Mouse (Mus musculus) stomach, embryonic 16.5 days (tissue): ENCODE data around the gene Smim17. TPM values are rescaled to one million over a fixed set of nuclear protein-coding genes. Genes with fewer than 3 reads are reported as not detected.
"Not testable (repeated sequence)": the region's sequence is repeated elsewhere in the genome, so short reads cannot be mapped to it uniquely, and the experiment has no call there.

Experiments used
- ATAC-seq: fragments of 200-750 bp; cut with Nextera tagmentation; 2 replicates; pipeline ENCODE4 v1.8.0; 2017; ENCODE audit warnings: moderate number of reproducible peaks, moderate TSS enrichment; ENCODE audit not compliant: insufficient read depth, low FRiP score
- H3K27ac ChIP-seq: fragments of 300-500 bp; sonication (generic); 2 replicates; pipeline ENCODE4 v1.5.1; 2014; ENCODE audit warnings: low read length
- H3K27me3 ChIP-seq: fragments of 300-500 bp; sonication (generic); 2 replicates; pipeline ENCODE4 v1.6.1; 2014; ENCODE audit warnings: low read length, control low read depth, mixed read lengths; ENCODE audit not compliant: control insufficient read depth, insufficient read depth
- H3K36me3 ChIP-seq: fragments of 300-500 bp; sonication (generic); 2 replicates; pipeline ENCODE4 v1.6.1; 2014; ENCODE audit warnings: low read length; ENCODE audit not compliant: control insufficient read depth, insufficient read depth
- H3K4me1 ChIP-seq: fragments of 300-500 bp; sonication (generic); 2 replicates; pipeline ENCODE4 v1.6.1; 2014; ENCODE audit warnings: low read length, control low read depth, mixed read lengths; ENCODE audit not compliant: control insufficient read depth, insufficient read depth
- H3K4me2 ChIP-seq: fragments of 300-500 bp; sonication (generic); 2 replicates; pipeline ENCODE4 v1.6.1; 2014; ENCODE audit warnings: low read depth, low read length, mixed read lengths
- H3K4me3 ChIP-seq: fragments of 300-500 bp; sonication (generic); replicated peaks from 2 replicates; pipeline ENCODE4 v1.5.1; 2014; ENCODE audit warnings: mild to moderate bottlenecking, low read length
- H3K9ac ChIP-seq: fragments of 300-500 bp; sonication (generic); 2 replicates; pipeline ENCODE4 v1.6.1; 2014; ENCODE audit warnings: low read length
- H3K9me3 ChIP-seq: fragments of 300-500 bp; sonication (generic); replicated peaks from 2 replicates; pipeline ENCODE4 v1.6.1; 2016; ENCODE audit warnings: low read length, control low read depth; ENCODE audit not compliant: control insufficient read depth
- WGBS: fragments of 180-500 bp; shearing (Covaris S2); extraction: QIAGEN DNeasy Blood & Tissue Kit; methylation state at CpG from one replicate; pipeline ENCODE4 v1.1.7; 2014; 5-methylcytosine and 5-hydroxymethylcytosine counted together
- polyA plus RNA-seq: library from polyadenylated mRNA; unstranded; fragments of >200 nt; fragmentation: Nextera tagmentation; extraction: Ambion mirVana; gene quantifications from 2 replicates; pipeline ENCODE4 v1.2.1, GENCODE M21; 2015

Gene Smim17
- polyA plus RNA-seq, 1 experiment from 2014 or later, result 0.31 TPM

DNA sequence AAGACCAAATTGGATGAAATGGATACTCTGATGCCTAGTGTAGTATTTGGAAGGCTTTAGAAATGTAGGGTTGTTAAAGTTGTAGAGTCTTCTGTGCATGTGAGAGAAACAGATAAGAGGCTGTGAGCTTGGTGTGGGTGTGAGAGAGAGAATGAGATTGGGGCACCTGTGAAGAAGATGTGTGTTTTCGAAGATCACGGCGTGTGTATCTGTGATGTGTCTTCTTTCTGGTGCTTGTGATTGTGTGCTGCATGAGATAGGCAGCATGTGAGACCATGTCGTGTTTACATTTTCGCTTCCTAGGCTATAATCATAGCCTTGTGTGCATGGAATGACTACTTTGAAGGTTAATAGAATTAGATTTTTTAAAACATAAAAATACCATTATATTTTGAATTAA is 31.3 kb upstream of the Smim17 start:
- Histone ChIP-seq H3K9me3 (no peaks in the 10 kb centered on the region), H3K4me2 (no peak overlapping the region), H3K4me3 (no peak overlapping the region), H3K4me1 (peaks cover 7% of the 10 kb centered on the region; the same call in 1 of the 2 replicates), H3K36me3 (no peaks in the 10 kb centered on the region), H3K27ac (no peak overlapping the region), H3K27me3 (no peaks in the 10 kb centered on the region), H3K9ac (no peak overlapping the region)
- 86% methylated on average over 5 of the region's 5 CpGs for WGBS
- ATAC-seq, result no peak

DNA sequence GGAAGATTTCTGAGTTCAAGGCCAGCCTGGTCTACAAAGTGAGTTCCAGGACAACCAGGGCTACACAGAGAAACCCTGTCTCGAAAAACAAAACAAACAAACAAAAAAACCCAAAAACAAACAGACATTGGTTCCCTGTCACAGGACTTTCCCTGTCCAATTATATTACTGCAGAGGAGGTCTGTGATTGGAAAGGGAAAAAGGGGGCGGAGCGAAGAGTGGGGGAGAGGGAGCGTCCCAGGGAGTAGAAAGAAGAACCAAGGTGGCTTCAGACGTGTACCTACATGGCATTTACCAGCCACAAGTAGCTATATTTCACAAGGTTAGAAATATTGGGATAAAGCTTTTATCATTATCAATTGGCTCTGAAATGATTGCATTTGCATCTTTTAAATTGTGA is 30.4 kb upstream of the Smim17 start:
- not testable (repeated sequence) for H3K36me3 ChIP-seq, H3K4me2 ChIP-seq, H3K9ac ChIP-seq, H3K9me3 ChIP-seq, H3K27me3 ChIP-seq, H3K27ac ChIP-seq, H3K4me1 ChIP-seq, ATAC-seq, H3K4me3 ChIP-seq
- 81% methylated on average over 5 of the region's 5 CpGs for WGBS

DNA sequence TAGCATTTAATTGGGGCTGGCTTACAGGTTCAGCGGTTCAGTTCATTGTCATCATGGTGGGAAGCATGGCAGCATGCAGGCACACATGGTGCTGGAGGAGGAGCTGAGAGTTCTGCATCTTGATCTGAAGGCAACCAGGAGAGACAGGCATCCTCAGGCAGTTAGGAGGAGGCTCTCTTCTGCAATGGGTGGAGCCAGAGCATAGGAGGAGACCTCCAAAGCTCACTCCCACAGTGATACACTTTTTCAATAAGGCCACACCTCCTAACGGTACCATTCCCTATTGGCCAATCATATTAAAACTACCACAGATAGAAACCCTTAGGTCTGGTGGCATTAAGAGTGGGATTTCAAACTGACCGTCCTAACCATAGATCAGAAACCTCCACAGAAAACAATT is 29.1 kb upstream of the Smim17 start:
- H3K27ac ChIP-seq, result no peak overlapping the region
- no peaks in the 10 kb centered on the region for H3K4me1 ChIP-seq
- no peak for ATAC-seq
- no peaks in the 10 kb centered on the region for H3K9me3 ChIP-seq
- no peaks in the 10 kb centered on the region for H3K36me3 ChIP-seq
- no peak overlapping the region for H3K9ac ChIP-seq
- H3K27me3 ChIP-seq, result no peaks in the 10 kb centered on the region
- H3K4me2 ChIP-seq, result no peak overlapping the region
- WGBS, result 80% methylated on average over 3 of the region's 3 CpGs
- no peak overlapping the region for H3K4me3 ChIP-seq

DNA sequence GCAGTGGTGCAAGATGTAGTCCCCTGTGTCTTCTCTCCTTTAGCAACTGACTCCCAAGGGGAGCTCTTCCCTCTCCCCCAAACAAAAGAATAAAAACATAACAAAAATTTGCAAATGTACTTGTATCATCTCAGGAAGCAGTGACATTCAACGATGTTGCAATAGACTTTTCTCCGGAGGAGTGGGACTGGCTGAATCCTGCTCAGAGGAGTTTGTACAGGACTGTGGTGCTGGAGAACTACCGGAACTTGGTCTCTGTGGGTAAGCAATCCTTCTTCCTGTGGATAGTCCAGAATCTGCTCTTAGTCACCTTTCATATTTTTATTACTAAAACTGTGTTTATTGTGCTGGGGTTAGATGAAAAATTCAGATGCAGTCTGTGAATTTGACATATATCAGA is 25.5 kb upstream of the Smim17 start:
- no peak overlapping the region for H3K4me3 ChIP-seq
- 90% methylated on average over 3 of the region's 3 CpGs for WGBS
- H3K9me3 ChIP-seq, result no peaks in the 10 kb centered on the region
- H3K4me2 ChIP-seq, result no peak overlapping the region
- no peak for ATAC-seq
- 0 out of 2 replicates have a peak, but pooled peaks cover 4% of the 10 kb centered on the region for H3K36me3 ChIP-seq
- no peaks in the 10 kb centered on the region for H3K27me3 ChIP-seq
- H3K4me1 ChIP-seq, result no peaks in the 10 kb centered on the region
- H3K27ac ChIP-seq, result no peak overlapping the region
- no peak overlapping the region for H3K9ac ChIP-seq

DNA sequence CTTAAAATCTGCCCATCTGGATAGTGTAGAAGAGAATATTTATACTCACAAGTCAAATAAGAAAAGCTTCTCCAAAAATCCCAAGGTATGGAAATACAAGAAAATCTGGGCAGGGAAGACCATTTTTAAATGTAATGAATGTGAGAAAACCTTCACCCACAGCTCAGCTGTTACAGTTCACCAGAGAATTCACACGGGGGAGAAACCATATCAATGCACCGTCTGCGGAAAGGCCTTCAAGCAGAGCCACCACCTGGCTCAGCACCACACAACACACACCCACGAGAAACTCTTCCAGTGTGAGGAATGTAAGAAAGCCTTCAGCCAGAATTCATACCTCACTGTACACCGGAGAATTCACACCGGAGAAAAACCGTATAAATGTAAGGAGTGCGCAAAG is 20.1 kb upstream of the Smim17 start:
- H3K9me3 ChIP-seq, result no peaks in the 10 kb centered on the region
- 85% methylated on average over 8 of the region's 8 CpGs for WGBS
- H3K4me3 ChIP-seq, result no peak overlapping the region
- no peak overlapping the region for H3K27ac ChIP-seq
- H3K9ac ChIP-seq, result no peak overlapping the region
- no peak overlapping the region for H3K4me2 ChIP-seq
- no peak for ATAC-seq
- H3K36me3 ChIP-seq, result 0 out of 2 replicates have a peak, but pooled peaks cover 4% of the 10 kb centered on the region
- H3K27me3 ChIP-seq, result no peaks in the 10 kb centered on the region
- H3K4me1 ChIP-seq, result peaks cover 8% of the 10 kb centered on the region

DNA sequence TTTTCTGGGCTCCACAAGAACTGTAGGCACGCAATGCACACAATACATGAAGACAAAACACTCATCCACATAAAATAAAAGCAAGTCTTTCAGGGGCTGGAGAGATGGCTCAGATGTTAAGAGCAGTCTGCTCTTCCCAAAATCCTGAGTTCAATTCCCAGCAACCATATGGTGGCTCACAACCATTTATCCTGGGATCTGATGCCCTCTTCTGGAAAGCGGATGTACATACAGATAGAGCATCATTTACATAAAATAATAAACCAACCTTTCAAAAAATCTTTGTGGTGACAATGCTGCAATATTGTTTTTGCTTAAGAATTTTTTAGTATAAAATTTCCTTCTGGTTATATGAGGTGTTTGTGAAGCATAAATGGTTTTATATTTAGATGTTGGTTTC is 17.1 kb upstream of the Smim17 start:
- Histone ChIP-seq H3K4me2 (no peak overlapping the region), H3K36me3 (no peaks in the 10 kb centered on the region), H3K27ac (no peak overlapping the region), H3K4me3 (no peak overlapping the region), H3K27me3 (no peaks in the 10 kb centered on the region), H3K9me3 (no peaks in the 10 kb centered on the region), H3K4me1 (peaks cover 12% of the 10 kb centered on the region), H3K9ac (no peak overlapping the region)
- ATAC-seq, result no peak
- 72% methylated on average over 2 of the region's 2 CpGs for WGBS

DNA sequence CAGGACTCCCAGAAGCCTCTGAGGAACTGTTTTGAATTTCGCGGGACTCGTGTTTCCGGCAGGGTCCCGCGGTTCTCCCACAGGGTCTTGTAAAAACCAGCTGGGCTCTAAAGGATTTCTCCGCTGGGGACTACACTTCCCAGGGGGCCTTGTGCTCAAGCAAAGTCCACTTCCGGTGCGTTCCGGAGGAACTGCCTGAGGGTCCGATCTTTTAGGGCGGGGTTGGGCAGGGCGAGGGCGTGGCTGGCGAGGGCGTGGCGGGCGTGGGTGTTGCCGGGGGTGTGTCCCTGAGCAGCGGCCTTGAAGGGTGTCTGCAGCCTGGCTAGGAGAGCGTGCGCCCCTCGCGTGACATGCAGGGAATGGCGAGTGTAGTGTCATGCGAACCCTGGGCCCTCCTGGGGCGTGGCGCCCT is 15.5 kb upstream of the Smim17 start, which contains the start of gene Zfp28:
Gene Zfp28, plus strand, starts transcription at position 252 of the 412 bp plus-strand sequence.
- no peak within 1 kb of the TSS for H3K27ac ChIP-seq
- WGBS, result under 1% methylated on average over 26 of the region's 28 CpGs
- H3K4me3 ChIP-seq, result peak within 1 kb of the TSS; percentile 69
- H3K27me3 ChIP-seq, result no peaks in the 10 kb centered on the region
- peak; percentile 99 for ATAC-seq
- H3K4me2 ChIP-seq, result peak within 1 kb of the TSS; percentile 72
- H3K4me1 ChIP-seq, result peaks cover 12% of the 10 kb centered on the region
- peak within 1 kb of the TSS; percentile 75 for H3K9ac ChIP-seq
- H3K9me3 ChIP-seq, result no peaks in the 10 kb centered on the region
- H3K36me3 ChIP-seq, result no peaks in the 10 kb centered on the region

DNA sequence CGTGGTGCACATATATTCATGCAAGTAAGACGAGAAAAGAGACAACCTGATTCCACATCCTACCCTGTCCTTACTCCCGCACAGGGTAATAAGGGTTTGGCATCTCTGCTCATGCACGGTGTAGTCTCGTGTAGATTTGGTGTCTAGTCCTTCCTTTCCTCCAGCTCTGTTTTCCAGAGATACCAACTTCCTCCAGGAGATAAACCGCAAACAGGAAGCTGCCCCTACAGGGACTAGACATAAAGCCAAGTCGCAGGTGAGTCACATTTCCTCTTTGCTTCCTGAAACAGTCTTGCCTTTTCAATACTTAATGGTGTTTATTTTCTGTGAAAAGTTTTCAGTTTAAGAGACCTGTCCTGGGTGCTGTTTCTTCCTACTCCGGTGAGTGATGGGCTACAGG is 14.5 kb upstream of the Smim17 start:
- no peak for ATAC-seq
- H3K4me2 ChIP-seq, result peak overlapping the region; percentile 72
- H3K9ac ChIP-seq, result 0 out of 2 replicates have a peak overlapping the region, but pooled peaks have one; percentile 75
- H3K4me1 ChIP-seq, result peaks cover 12% of the 10 kb centered on the region
- 64% methylated on average over 8 of the region's 8 CpGs for WGBS
- no peaks in the 10 kb centered on the region for H3K9me3 ChIP-seq
- H3K36me3 ChIP-seq, result no peaks in the 10 kb centered on the region
- H3K4me3 ChIP-seq, result peak overlapping the region; percentile 69
- H3K27me3 ChIP-seq, result no peaks in the 10 kb centered on the region
- no peak overlapping the region for H3K27ac ChIP-seq

DNA sequence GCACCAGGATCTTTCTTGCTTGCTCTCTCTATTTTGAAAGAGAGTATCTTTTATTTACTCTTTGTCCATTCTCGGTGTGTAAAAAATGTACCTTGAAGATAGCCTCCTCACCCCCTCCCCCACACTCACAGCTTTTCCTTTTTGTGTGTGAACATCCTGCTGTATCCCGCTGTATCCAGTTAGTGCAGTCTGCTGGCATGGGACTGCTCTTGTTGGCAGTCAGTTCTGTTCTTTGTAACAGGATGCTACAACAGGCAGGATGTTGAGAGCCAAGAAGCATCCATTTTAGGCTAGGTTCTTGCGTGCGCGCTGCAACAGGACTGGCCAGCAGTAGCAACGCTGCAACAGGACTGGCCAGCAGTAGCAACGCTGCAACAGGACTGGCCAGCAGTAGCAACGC is 11.5 kb upstream of the Smim17 start:
- Histone ChIP-seq H3K9me3 (no peaks in the 10 kb centered on the region), H3K4me2 (no peak overlapping the region), H3K4me3 (no peak overlapping the region), H3K9ac (no peak overlapping the region), H3K27ac (no peak overlapping the region), H3K4me1 (peaks cover 12% of the 10 kb centered on the region), H3K36me3 (0 out of 2 replicates have a peak, but pooled peaks cover 5% of the 10 kb centered on the region), H3K27me3 (no peaks in the 10 kb centered on the region)
- WGBS, result 92% methylated on average over 8 of the region's 8 CpGs
- no peak for ATAC-seq
